Mouse (Mus musculus) olfactory bulb, adult 2 months (tissue): ENCODE results near the gene Gm8300.
"Not testable (repeated sequence)": the region's sequence is repeated elsewhere in the genome, so short reads cannot be mapped to it uniquely, and the experiment has no call there.

Experiments
- CTCF ChIP-seq: fragments of 200-500 bp; IDR thresholded peaks from 2 replicates; pipeline ENCODE4 v1.5.1; 2012; ENCODE audit warnings: low read depth, mild to moderate bottlenecking, low read length, moderate library complexity; ENCODE audit not compliant: insufficient read depth
- POLR2A ChIP-seq: fragments of 200-500 bp; IDR thresholded peaks from 2 replicates; pipeline ENCODE4 v1.6.1; 2012; ENCODE audit warnings: mild to moderate bottlenecking, low read depth, low read length, moderate library complexity; ENCODE audit not compliant: insufficient read depth

DNA sequence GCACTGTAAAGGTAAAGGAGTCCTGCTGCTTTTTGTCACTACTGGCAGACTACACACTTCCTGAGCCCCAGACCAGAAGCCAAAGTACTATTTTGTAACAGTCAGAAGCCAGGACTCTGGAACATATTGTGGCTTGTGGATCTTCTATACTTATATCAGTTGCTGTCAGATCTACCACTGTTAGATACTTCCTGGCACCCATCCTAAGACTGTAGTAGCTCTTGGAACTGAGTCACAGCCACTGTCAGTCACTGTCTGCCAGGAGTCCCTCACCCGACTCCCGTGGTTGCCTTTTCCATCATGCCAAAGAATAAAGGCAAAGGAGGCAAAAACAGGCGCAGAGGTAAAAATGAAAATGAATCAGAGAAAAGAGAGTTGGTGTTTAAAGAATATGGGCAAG, 19.7 kb upstream of the Gm8300 start, which contains the start of gene Gm5788:
- TF ChIP-seq POLR2A, CTCF: not testable (repeated sequence)
